Mouse (Mus musculus) A20 (cell line): ENCODE data around the gene Acox3.

Experiments used
- DNase-seq: peaks from one replicate; pipeline ENCODE4 v3.0.0-alpha.2; 2011; ENCODE audit warnings: low read depth, low spot score

Gene Acox3

DNA sequence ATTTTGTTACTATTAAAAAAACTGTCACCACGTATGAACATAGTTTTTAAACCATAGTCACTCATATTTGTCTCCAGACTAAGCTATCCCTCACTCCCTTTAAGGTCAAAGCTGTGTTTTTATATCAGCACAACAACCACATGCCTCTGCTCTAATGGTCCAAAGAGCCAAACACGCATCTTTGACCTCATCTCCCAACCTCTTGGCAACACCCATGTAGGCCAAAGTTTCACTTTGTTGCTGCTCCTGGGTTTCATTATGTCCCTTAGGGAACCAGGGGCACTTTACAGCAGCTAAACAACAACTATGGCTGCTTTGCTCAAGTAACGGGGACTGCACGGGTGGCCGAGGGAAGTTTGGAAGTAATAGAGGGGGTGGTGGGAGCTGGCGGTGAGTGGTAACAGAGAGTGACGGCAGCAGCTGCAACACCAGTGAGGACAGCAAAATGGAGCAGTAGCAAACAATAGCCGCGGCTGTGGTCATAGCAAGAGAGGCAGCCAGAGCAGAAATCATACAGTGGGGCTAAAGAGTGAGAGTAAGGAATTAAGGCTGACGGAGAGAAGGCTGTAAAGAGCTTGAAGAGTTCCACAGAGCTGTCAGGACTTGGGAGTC is 6.3 kb upstream of the Acox3 start:
- DNase-seq: no peak

DNA sequence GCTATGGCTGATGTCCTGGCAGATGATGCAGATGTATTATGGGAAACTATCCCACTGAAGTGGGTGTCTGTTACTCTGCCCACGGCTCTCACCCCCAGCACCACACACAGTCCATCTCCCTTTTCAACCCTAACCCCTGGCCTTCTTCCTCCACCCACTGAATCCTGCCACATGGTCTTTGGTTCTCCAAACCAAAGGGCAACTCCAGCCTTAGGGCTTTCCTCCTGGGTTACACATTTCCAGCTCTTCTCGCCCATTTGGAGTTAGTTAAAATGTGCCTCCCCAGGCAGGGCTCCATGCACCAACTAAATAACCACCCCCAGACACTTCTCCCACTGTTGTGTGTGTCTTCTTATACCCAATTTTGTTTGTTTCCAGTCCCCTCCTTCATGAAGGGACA is 4.4 kb upstream of the Acox3 start:
- DNase-seq: no peak

DNA sequence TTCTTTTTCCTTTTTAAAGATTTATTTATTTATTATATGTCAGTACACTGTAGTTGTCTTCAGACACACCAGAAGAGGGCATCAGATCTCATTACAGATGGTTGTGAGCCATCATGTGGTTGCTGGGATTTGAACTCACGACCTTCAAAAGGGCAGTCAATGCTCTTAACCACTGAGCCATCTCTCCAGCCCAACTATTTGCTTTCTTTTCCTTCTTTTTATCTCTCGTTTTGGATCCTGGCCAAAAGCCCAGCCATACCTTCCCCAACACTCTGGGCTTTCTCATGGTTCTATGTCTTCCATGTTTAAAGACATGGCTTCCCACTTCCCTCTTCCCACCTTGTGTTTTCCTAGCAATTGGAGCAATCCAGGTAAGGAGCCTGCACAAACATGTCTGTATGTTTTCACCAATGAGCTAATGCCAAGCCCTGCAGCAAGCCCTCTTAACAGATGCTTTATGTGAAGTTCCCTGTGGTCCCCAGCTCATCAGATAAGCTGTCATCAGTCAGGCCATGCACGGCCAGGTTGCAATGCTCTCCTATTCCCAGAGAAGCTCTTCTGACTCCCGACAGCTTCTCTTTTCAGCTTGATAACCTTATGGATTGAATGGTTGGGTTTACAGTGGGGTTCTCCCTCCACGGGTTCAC is 3.5 kb upstream of the Acox3 start:
- no peak for DNase-seq

DNA sequence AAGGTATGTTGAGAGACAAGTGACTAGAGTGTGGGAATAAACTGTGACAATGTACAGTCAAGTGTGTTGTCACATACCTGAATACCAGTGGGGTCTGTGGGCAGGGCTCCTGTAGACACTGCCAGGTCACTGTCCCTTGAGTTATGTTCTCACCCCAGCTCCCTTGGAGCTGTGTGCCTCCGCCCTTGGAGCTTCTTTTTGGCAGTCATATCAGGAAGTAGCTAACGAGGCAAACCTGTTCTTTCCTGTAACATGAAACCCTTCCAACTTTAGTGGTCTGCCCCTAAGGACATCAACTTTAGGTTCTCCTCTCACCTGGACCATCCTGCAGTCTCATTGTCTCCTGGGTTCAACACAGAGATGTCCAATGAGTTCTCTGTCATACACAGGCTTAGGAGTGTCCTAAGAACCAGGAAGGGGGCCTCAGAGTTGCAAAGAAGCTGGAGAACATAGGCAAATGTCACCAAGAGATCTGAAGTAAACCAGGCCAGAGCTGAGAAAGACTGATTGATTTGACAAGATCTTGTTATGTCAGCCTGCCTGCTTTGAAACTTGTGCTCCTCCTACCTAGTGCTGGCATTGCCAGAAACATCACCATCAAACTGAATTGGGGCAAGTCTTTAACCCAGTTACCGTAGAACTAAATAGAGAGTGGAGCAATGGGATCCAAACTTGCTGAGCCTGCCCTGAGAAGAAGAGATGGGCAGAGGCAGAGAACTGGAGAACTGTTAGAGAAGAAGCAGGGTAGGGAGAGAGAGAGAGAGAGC is 2.5 kb upstream of the Acox3 start:
- no peak for DNase-seq

DNA sequence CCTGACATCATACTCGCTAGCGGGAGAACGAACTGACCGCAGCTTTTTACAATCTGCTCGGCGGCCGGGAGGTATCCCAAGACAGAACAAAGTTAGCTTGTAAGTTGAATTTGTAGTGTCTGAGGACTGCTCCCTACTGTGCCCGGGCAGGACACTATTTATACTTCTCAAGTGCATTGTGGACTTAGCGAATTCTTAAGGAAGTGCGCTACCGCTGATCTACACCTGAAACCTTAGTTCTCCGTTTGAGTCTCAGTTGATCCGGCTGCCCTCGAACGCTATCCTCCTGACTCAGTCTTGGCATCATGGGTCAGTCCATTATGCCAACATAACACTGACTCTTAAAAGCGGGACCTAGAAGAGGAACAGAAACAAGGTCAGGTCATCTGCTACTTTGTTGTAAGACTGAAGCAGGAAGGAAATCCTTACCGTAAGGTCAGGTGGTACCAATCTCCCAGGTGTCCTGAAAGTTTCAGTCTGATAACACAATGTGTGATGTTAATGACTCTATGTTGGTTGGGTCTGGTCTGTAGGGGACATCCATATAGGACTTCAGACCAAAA is 462 bp downstream of the Acox3 start:
- peak; percentile 85 for DNase-seq

DNA sequence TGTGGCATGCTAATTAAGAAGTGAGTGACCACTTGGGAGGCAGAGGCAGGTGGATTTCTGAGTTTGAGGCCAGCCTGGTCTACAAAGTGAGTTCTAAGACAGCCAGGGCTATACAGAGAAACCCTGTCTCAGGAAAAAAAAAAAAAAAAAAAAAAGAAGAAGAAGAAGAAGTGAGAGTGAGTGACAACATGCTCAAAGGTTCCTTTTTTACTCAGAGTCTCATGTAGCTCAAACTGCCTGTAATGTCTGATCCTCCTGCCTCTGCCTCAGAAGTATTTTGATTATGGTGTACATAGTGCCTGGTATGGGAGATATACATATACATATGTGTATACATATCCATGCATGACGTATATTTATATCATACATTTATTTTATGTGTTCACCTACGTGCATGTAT is 1.4 kb downstream of the Acox3 start:
- DNase-seq: peak; percentile 76

DNA sequence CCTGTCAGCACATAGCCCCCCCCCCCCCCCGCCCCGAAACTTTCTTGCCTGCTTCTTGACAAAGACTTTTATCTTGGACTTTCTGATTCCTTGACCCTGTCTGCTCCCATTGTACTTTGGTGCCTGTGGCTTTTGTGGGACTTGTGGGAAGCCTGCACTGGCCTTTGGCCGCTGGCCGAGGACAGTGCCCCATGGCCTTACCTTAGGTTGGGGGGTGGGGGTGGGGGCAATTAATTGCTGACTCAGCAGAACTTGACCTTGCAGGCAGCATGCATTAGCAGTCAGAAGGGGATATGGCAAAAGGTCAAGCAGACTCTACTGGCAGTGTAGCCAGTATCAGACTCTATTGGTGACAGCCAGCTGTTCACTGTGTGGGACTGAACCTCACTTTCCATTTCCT is 8.7 kb downstream of the Acox3 start:
- no peak for DNase-seq

DNA sequence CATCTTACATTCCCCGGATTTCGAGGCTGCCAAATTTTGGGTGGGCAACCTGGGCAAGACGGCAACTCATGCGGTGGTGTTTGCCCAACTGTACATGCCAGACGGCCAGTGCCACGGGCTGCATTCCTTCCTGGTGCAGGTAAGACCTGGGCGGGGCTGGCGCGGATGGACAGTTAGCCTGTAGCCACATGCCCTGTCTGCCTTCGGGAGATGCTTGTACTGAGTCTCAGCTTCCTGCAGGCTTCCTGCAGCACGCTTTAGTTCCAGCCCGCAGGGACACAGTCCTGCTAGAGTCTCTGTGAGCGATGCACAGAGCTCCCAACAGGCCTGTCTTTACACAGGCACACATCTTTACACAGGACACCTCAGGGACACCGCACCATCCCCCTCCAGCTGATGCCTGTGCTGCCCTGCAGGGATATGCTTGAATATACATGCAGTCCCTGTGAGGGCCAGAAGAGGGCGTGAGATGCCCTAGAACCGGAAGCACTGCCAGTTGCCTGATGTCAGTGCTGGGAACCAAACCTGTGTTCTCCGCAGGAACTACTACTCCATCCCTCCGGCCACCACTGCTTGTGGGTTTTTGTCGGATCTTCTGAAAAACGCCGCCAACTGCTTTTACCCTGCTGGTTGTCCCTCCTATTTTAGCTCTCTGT is 9.4 kb downstream of the Acox3 start:
- DNase-seq: peak; percentile 44

DNA sequence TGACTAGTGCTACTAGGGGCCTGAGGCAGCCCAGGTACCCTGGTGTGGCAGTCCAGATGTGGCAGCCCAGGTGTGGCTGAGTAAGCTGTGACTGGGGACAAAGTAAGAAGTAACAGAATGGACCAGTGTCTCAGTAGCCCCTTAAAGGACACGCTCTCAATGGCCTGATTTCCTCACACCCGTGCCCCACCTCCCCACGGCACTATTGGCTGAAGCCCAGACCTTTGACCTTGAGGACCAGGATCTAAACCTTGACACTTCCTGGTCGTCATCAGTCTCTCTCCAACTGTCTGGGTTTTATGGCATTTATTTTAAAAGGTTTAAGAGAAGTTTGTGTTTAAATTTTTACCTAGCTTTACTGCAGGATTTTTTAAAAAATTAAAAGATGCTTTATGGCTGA is 10.0 kb downstream of the Acox3 start:
- no peak for DNase-seq

DNA sequence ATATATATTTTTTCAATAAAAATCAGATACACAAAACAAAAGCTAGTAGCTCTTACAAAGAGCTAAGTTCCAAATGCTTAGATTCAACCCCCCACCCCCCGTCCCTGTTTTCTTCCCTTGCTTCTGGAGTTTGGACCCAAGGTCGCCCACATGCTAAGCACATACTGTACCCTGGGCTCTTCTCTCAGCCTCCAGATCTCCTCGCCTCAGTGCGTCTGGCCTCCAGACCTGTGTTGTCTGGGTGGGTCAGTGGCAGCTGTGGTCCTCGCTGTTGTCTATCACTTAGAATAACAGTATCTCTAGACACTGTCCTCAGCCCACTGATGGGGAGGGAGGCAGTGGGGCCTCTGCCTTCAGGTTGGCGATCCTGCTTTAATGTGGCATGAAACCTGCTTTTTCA is 10.4 kb downstream of the Acox3 start:
- no peak for DNase-seq

DNA sequence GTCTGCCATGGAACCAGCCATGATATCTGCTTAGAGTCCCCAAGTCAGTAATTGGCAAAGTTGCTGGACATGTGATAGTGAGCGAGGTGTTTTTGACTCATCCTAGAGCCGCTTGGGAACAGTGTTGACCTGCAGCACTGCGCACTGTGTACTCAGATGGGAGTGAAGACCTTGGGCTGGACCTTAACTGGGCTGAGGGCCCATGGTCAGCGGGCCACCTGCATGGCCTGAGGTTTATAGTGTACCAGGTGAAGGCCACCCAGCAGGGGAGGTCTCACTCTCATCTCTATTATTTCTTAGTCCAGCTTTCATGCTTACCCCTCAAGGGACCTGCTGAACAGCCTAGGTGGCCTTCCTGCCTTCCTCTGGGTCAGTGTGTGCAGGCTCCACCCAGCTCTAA is 11.9 kb downstream of the Acox3 start:
- no peak for DNase-seq

DNA sequence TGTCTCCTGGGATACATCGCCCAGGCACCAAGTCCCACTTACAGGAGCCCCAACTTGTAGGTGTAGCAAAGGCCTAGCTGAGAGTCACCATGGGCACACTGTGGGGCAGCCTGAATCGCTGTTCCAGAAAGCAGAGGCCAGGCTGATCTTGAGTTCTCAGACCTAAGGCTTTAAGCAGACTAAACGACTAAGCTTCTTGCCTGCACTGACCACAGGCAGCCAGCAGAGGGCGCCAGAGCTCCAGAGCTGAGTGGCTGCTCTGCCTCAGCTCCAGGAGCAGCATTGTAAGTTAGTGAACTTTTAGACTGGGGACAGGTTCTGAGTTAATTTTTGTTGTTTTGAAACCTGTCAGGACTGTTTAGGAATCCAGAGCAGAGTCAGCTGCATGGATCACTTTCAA is 12.9 kb downstream of the Acox3 start:
- peak; percentile 73 for DNase-seq

DNA sequence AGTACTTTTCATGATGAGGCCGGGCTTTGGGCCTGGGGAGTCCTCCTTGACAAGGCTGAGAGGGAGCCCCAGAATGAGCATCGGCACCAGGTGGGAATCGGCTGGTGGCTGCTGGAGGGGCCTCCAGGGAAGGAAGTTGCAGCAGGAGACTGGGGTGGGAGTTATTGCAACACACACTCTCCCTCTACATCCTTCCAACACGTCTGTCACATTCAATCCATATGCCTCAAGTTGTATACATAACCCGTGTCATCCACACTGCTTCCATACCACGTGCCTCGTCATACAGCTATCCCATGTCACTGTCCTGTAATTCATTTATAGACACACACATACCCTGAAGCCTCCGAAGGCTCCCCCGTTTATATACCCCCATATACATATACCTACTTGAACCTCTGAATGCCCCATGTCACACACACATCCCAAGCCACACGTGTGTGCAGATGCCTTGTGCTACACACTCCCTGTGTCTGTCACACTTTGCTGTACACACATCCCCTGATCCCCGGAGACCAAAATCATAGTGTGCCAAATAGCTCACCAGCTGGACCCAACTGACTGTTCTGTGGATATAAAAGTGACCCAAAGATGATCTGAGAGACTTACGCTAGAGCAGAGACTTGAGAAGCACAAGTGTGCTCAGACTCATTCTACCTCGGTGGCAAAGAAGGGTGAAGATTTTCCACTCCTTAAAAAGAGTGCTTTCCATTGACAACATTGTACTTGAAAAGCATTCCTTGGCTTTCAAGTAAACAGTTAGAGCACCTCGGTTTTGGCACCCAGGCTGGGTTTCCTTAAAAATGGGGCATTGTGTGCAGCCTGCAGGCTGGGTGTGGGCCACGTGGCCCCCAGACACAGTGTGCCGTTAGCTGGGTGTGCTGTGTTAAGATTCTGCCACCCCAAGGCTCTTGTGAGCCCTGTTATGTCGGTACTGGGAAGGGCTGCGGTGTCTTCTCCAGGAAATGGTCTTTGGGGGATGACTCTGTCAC is 13.6 kb downstream of the Acox3 start:
- DNase-seq: no peak

DNA sequence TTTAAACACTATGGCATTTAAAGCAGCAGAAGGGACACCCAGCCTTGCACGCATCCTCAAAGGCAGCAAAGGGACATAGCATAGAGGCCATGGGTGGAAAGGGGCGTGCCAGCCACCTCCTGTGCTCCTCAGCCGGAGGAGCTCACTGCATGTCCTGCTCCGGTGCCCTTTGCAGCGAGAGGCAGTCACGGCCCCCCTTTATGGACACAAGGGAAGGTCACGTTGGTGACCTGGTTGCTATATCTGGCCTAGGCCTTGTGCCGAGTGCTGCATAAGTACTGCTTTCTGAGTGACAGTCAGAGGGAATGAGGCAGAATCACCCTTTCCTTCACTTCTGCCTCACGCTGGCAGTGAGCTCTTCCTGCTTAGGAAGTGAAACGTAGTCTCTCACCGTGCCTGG is 17.4 kb downstream of the Acox3 start:
- no peak for DNase-seq

DNA sequence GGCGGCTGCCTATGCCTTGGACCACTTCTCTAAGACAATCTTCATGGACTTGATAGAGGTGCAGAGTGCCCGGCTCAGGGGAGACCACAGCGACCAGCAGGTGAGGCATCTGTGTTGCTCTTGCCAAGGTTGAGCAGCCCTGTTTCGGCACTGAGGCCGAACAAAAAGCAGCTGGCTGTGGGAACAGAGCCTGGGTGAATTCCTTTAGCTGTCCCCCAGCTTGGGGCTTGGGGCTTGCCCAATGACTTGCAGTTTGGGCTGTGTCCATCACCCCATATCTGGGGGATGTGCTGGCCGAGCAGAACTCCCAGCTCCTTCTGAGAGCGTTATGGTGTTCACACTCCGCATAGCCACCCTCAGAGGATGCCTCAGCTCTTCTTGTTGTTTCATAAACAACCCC is 18.7 kb downstream of the Acox3 start:
- DNase-seq: no peak

DNA sequence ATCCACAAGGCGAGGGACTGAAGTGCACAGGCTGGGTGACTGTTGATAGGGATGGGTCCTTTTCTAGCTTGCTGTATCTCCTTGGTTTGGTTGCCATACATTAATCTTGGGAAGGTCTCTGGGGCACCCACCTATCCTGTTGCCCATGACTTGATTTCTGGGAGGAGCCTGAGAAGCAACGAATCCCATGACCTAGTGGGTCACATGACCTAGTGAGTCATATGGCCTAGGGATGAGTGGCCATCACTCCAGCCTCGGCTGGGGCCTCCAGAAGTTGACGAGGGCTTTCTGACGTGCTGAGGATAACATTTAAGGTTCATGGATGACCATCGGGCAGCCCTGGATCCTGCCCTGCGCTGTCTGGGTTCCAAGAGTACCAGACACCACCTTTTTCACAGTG is 22.5 kb downstream of the Acox3 start:
- no peak for DNase-seq

DNA sequence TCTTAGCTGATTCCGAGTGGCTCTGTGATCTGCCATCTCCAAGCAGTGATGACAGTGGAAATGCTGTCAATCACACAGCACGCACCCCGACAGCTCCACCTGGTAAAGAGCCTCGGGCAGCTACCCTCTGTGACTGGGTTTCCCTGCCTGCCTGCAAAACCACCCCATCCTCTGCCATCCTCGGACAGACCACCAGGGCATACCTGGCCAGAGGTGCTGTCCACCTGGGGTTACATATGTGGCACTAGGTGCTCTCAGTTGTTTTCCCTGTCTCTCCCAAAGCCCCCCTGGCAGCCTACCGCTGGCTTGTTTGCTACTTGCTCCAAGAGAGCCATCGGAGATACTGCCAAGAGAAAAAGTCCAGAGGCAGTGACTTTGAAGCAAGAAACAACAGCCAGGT is 24.0 kb downstream of the Acox3 start:
- no peak for DNase-seq

DNA sequence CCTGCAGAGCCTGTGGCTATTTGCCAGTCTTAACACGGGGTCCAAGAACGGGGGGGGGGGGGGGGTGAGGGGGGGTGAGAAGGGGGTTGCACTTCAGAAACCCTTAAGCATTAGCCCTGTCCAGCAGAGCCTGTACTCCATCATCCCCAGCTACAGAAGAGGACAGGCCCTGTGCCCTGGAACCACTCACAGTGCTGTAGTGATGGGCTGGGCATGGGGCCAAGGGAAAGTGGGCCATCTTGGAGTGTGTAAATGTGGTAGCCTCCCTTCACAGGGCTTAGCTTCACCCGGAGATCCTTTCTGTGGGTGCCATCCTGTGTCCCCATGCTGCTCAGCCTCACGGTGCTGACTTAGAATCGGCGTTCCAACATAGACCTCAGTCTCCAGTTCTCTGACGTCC is 24.9 kb downstream of the Acox3 start:
- DNase-seq: no peak

DNA sequence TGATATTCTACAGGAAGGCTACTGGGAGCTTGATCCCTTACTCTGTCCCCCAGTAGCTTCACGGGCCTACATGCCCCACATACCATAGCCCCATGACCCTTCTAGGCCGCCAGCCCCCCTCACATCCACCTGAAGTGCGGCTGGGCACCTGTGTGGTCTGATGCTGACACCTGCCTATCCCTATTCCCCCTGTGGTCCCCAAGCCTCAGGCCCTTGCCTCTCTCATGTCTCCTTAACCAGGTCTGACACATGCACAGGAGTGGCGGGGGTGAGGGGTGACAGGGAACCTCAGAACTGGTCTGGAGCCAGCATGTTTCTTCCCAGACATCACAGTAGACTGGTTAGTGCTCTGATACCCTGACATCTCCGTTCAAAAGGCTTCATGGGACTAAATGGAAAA is 25.7 kb downstream of the Acox3 start:
- DNase-seq: no peak

DNA sequence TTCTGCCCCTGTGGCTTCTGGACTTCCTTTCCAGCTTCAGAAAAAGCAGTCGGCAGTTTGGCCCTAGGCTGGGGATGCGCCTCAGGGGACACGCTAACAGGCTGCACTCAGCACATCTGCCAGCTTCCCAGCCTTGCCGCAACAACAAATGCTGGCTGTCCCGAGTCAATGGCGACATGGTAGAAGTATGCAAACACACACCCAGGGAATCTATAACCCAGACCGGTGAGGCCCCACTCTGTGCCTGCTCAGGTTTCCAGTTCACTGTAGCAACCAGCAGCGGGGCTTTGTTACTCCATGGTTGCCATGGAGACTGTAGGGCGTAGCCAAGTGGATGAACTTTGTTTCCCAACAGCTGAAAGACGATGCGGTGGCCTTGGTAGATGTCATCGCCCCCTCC is 26.5 kb downstream of the Acox3 start:
- no peak for DNase-seq

DNA sequence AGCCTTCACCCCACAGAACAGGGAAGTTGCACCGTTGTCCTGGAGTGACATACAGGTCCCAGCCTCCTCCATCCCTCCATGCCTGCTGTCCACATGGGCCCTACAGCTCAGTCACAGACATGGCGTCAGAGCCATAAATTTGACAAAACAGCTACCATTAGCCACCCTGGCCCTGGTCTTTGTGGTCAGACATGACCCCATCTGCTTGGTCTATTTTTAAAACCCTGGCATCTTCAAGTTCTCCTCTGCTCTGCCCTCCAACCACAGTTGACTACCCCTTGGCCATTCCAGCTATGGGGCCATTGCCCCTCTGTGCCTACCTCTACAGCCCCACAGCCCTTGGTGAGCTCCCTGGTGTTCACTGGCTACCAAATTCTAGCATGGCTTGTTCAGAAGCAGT is 27.1 kb downstream of the Acox3 start:
- no peak for DNase-seq
